Mouse (Mus musculus) liver, adult 2 months (tissue): ENCODE measurements at regions not wholly inside any gene's neighbourhood (a gene's known extent, or its start where the extent isn't known, plus 50 kb on each side); places are given as distances from the start of the nearest gene placed in this dataset.

Experiments used
- CTCF ChIP-seq: fragments of 200-500 bp; IDR thresholded peaks from 2 replicates; pipeline ENCODE4 v1.5.1; 2011; ENCODE audit warnings: low read depth, low read length, control low read depth
- POLR2A ChIP-seq: fragments of 200-500 bp; IDR thresholded peaks from 2 replicates; pipeline ENCODE4 v1.6.1; 2011; ENCODE audit warnings: low read length, control low read depth; ENCODE audit not compliant: insufficient read depth; ENCODE audit errors: extremely low read depth

GRCm38 (mm10) chr1:16837111-16837510 is 744.0 kb upstream of the 4930444P10Rik start:
- TF ChIP-seq POLR2A, result no peak
- TF ChIP-seq CTCF, result no peak
